Mouse (Mus musculus): ENCODE data around the gene Tmcc1.

Gene Tmcc1

GRCm38 (mm10) chr6:115994877-115995520 lies 198.3 kb downstream of the Tmcc1 start, which contains the start of gene Plxnd1:
Gene Plxnd1, minus strand, starts transcription at chr6:115995005.
- peak; percentile 75 to 76 for DNase-seq (ENCODE audit: low read depth in 2 of 2, low spot score in 2 of 2)

DNA sequence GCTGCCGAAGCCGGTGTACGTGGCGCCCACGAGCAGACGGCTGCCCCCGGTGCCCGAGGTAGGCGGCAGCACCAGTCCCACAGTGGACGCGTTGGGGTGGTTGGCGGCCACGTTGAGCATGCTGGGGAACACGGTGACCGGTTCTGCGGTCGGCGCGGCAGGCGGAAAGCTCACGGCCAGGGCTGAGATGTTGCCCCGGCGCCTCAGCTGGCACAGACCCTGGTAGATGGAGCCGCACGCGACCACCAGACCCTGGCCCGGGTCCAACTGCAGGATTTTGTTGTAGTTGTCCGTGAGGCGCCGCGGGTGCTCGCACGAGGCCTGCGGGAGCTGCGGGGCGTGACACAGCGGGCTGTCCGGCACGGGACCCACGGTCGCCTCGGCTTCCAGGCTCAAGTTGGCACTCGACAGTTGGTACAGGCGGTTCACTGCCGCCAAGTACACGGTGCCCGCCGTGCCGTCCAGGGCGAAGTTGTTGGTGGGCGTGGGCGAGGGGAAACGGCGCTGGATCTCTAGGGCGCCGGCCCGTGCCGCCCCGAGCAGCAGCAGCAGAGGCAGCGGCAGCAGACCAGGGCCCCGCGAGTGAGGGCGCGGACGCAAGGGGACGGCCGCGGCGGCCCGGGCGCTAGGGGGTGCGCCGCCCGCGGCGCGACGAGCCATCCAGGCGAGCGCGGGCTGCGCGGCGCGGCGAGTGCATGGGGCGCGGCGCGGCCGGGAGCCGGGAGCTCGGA lies 199.0 kb downstream of the Tmcc1 start:
- no peak for DNase-seq (ENCODE audit: low read depth in 2 of 2, low spot score in 2 of 2)

GRCm38 (mm10) chr6:115993463-115994145 lies 199.7 kb downstream of the Tmcc1 start:
- DNase-seq (ENCODE audit: low read depth in 2 of 2, low spot score in 2 of 2), result peak in 1 of 2 experiments; percentile 26

GRCm38 (mm10) chr6:115992981-115993380 lies 200.3 kb downstream of the Tmcc1 start:
- no peak for DNase-seq (ENCODE audit: low read depth in 2 of 2, low spot score in 2 of 2)

DNA sequence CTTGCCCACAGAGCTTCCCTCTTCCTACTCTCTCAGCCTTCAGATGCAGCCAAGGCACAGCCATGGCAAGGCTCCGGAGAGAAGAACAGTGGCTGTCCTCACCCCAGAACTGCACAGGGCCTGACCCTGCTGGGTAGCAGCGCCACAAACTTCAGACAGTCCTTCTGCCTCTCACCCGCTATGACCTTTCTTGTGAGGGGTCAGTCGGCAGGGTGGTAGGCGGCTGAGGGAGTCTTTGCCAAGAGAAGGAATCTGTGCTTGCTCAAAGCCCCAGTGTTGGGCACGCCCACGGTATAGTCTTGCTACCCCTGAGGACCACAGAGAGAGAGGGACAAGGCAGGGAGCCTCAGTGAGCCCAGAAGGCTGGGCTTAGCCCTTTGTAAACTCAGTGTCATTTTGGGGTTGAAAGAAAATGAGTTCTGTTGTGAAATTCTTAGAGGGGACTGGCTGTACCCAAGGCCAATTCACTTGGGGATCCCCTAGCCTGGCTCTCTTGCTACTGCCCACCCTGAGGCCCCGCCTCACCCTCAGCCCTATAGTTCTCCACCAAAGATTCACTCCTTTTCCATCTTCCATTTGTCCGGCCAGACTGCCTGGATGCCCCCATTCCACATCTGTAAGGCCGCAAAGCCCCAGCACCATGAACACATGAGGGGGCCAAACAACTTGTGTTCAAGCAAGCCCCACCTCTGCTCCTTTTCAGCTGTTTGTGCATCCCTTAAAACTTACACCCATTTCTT lies 201.2 kb downstream of the Tmcc1 start:
- DNase-seq (ENCODE audit: low read depth in 2 of 2, low spot score in 2 of 2), result no peak

DNA sequence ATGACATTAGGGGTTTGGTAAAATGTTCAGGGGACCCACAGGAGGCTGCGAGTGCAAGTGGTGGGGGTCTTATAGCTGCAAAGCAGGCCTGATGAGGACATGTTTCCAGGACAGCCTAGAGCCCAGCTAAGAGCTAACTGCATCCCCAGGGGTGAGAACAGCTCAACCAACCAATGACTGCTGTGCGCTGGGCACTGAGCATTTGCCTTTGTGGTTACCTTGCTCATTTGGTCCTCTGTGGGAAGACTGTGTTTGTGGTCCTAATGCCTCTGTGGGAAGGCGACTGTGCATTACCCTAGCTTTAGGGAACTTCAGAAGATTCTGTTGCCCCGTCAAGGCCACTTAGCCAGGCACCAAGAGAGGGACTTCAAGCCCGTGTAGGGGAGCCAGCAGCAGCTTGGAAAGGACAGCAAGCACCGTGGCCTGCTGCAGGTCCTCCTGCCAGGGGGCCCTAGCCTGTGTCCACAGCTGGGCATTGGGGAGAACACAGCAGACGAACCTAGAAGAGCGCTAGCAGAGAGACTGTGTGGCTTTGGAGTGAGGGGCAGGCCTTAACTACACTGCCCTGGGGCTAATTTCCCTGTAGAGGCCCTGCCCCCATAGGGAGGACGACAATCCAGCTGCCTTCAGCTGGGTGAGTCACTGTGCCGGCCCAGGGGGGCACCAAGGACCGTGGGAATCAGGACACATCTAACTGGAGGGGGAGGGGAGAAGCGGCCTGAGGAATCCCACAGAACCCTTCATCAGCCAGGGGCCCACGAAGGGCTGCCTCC lies 202.0 kb downstream of the Tmcc1 start:
- DNase-seq (ENCODE audit: low read depth in 2 of 2, low spot score in 2 of 2), result no peak

GRCm38 (mm10) chr6:115990479-115990878 lies 202.8 kb downstream of the Tmcc1 start:
- no peak for DNase-seq (ENCODE audit: low read depth in 2 of 2, low spot score in 2 of 2)

- DNase-seq (ENCODE audit: low read depth in 2 of 2, low spot score in 2 of 2), result no peak
Observed at GRCm38 (mm10) chr6:115990056-115990455, 203.2 kb downstream of the Tmcc1 start.

DNA sequence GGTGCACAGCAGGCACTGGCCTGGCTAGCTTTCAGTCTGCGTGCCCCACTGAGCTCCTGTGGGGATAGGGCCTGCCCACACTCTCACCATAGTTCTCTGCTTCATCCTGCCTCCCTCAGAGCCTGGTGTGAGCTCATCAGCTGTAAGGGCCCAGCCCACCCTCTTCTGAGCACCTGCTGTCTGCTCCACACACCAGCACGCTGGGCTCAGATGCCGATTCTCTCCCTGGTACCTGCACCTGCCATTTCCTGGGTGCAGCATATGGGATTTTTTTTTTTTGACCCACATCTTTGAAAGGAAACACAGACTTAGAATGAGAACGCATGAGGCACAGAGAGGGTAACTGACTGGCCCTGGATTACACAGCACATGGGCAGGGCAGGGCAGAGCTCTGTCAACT lies 203.7 kb downstream of the Tmcc1 start:
- DNase-seq (ENCODE audit: low read depth in 2 of 2, low spot score in 2 of 2), result no peak

DNA sequence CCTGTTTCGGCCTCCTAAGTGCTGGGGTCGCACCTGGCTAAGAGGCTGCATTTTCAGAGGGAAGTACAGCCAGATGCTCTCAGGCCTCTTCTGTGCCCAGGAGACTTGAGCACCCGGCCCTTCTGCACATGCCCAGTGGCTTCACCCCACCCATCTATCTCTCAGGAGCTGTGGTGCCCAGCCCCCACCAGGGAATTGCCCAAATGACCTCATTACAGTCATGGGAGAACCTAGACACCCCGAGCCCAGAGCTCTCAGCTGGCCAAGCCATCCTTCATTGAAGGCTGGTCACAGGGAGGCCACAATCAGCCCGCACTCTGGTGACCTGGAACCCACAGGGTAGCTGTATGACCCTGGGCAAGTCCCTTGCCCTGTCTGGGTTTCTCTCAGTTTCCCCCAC lies 204.3 kb downstream of the Tmcc1 start:
- no peak for DNase-seq (ENCODE audit: low read depth in 2 of 2, low spot score in 2 of 2)

GRCm38 (mm10) chr6:115987096-115987747 lies 206.1 kb downstream of the Tmcc1 start:
- DNase-seq (ENCODE audit: low read depth in 2 of 2, low spot score in 2 of 2), result no peak

- no peak for DNase-seq (ENCODE audit: low read depth in 2 of 2, low spot score in 2 of 2)
Observed at GRCm38 (mm10) chr6:115986472-115987095, 206.7 kb downstream of the Tmcc1 start.

GRCm38 (mm10) chr6:115985622-115986021 lies 207.7 kb downstream of the Tmcc1 start:
- DNase-seq (ENCODE audit: low read depth in 2 of 2, low spot score in 2 of 2), result no peak

GRCm38 (mm10) chr6:115984580-115984979 lies 208.7 kb downstream of the Tmcc1 start:
- DNase-seq (ENCODE audit: low read depth in 2 of 2, low spot score in 2 of 2), result no peak

DNA sequence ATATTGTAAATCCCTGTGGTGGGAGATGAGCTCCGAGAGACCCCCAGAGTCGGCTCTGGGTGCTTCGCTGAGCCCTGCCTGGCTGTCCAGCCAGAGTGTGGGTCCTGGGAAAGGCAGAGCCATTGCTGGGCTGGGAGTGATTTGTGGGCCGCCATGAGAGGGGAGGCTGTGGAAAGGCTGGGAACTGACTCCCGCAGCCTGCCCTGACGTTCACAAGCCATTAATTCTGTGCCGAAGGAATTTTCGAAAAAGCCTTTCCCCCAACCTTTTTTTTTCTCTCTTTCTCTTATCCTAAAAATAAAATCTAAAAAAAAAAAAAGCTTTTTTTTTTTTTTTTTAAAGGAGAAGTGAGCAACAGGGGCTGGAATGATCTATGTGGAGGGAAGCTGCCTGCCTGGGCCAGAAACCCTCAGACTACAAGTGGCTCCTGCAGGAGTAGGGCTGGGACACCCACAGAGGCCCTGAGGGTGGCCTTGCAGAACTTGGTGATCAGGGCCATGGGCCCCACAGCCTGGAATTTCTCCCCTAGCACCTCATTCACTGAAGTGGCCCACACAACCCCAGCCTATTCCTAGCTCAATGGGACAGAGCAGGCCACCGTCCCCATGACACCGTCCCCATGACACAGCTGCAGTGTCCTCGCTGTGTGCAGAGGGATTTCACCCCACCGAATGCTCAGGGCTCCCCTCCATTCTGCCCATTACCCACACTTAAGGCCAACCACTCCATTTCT lies 209.8 kb downstream of the Tmcc1 start:
- DNase-seq (ENCODE audit: low read depth in 2 of 2, low spot score in 2 of 2), result no peak

DNA sequence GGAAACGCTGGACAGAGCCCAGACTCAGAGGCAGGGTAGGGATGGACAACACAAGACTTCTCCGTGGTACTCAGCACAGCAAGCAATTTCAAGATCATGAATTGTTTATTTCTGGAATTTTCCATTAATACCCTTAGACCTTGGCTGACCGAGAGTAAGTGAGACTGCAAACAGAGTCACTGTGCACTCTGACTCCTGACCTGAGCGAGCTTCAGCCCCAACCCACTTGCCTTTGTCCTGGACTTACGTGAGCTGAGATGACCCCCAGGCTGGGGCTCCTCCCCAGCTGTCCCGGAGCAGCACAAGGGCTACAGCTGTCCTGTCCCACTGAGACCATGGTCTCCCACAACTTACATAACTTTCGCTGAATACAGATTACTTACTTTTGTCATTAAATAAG lies 210.4 kb downstream of the Tmcc1 start:
- DNase-seq (ENCODE audit: low read depth in 2 of 2, low spot score in 2 of 2), result no peak

GRCm38 (mm10) chr6:115978596-115978995 lies 214.7 kb downstream of the Tmcc1 start:
- DNase-seq (ENCODE audit: low read depth in 2 of 2, low spot score in 2 of 2), result no peak

GRCm38 (mm10) chr6:115977810-115978209 lies 215.5 kb downstream of the Tmcc1 start:
- DNase-seq (ENCODE audit: low read depth in 2 of 2, low spot score in 2 of 2), result no peak

DNA sequence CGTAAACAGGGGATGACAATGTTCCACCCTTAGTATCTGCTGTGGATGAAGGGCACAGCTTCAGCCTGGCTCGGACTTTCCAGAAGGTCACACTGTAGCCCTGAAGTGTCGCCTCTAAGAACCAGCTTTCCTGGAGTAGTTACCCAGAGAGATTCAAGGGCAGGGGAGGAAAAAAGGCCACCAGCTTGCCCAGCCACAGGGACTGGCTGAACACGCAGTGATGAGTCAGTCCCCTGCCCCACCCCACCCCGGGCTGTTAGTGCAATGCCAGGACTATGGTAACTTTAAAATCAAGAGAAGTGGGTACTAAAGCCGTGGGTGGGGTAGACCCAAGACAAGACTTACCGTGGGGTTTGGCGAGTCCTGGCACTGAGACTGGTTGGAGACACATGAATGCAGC lies 217.7 kb downstream of the Tmcc1 start:
- DNase-seq (ENCODE audit: low read depth in 2 of 2, low spot score in 2 of 2), result no peak

Measured in CD8-positive naive resting alpha-beta T cell, adult 2 months (primary cell).